Mouse (Mus musculus) fibroblast of lung, adult 2 months (primary cell): ENCODE measurements around the gene Hnrnpab.
"Not testable (repeated sequence)": the region's sequence is repeated elsewhere in the genome, so short reads cannot be mapped to it uniquely, and the experiment has no call there.

Experiments used
- DNase-seq: peaks from one replicate; pipeline ENCODE4 v3.0.0-alpha.2; 2011; ENCODE audit warnings: low read depth

The Hnrnpab gene

DNA sequence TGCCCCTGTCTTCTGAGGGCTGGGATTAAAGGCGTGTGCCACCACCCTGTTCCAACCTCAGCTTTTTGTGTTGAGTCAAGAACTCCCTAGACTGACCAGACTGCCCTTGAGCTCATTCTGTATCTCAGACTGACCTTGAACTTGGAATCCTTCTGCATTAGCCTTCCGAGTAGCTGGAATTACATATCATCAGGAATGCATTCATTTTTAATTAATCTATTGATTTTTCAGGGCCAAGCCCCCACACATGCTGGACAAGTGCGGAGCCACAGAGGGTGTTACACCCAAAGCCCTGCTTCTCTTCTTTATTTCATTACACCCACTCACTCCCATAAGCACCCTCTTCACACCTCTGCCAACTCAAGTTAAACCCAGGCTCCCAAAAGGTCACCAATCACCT, 27.1 kb upstream of the Hnrnpab start:
- DNase-seq, result no peak

DNA sequence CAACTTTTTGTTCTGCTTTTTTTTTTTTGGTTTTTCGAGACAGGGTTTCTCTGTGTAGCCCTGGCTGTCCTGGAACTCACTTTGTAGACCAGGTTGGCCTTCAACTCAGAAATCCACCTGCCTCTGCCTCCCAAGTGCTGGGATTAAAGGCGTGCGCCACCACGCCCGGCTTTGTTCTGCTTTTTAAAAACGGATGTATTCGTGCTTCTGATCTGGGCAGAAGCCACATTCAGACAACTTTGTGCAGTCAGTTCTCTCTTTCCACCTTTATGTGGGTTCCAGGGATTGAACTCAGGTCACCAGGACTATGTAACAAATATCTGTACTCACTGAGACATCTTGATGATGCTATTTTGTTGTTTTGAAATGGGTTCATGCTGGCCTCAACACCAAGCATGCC, 26.6 kb upstream of the Hnrnpab start:
- DNase-seq, result not testable (repeated sequence)

DNA sequence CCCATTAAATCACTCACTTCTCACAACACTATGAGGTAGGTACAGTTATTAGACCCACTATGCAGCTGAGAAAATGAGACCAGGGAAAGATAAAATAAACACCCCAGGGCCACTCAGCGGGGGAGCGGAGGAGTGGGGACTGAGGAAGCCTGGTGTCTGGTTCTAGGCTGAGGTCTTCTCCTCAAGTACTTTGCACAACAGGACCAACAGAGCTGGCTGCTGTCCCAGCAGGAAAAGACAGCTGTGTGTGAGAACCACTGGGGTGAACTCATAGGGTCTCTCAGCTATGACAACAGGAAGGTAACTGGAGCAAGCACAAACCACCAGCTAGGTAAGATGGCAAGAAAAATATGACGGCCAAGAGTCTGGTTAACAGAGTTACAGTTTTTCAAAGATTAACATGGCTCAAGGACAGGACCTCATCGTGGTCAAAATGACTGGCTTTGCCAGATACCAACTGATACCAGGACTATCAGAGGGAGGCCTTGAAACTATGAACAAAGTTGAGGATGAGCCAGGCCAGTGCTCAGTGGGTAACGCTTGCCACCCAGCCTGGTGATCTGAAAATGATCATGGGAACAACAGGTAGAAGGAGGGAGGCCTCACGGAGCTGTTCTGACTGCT, 25.6 kb upstream of the Hnrnpab start:
- DNase-seq, result no peak

DNA sequence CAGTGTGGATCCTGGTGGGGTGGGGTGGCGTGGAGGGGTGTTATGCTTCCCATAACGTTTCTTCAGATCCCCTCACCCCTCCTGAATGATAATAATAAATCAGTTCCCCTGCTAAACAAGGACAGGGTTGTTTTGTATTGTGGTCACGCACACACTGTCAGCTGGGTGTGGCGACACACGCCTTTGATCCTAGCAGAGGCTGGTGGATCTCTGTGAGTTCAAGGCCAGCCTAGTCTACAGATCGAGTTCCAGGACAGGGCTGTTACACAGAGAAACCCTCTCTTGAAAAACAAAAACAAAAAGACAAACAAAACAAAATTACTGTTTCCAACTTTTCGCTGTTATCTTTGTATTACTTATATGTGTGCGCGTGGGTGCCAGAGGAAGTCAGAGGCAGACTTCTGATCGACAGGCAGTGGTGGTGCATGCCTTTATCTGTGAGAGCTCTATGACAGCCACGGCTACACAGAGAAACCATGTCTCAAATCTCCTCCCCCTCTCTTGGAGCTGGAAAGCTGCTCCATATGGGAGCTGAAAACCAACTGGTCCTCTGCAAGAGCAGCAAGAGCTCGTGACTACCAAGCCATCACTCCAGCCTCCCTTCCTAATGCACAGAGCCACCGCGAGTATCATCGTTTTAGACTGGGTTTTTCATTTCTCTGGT, 23.1 kb upstream of the Hnrnpab start:
- no peak for DNase-seq

DNA sequence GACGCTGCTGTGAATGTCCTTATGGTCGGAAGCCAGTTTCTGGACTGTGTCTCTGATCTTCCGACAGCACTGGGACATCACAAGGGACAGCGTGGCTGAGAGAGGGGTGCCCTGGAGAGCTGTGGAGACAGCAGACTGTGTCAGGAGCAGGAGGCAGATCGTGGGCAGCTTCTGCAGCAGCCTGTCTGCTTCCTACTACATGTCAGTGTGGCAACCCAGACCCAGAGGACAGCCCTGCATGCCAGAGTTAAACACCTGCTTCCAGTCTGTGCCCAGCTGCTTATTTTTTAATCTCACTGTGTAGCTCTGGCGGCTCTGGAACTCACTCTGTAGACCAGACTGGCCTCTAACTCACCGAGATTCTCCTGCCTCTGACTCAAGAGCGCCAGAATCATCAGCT, 21.3 kb upstream of the Hnrnpab start:
- no peak for DNase-seq

DNA sequence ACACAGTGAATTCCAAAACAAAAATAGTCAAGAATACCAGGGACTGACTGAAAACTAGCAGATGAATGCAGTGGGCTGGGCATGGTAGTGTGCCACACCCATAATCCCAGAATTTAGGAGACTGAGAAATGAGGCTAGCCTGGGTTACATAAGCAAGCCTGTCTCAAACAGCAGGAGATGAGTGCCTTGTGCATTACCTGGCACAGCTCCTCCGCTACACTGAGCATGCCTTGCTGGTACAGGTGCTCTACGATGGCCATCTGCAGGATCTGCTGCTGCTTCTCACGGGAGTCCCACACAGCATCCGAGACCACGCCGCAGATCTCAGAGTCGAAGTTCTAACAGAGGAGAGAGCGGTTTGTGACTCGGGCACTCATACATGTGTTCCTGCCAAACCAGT, 20.8 kb upstream of the Hnrnpab start:
- no peak for DNase-seq

DNA sequence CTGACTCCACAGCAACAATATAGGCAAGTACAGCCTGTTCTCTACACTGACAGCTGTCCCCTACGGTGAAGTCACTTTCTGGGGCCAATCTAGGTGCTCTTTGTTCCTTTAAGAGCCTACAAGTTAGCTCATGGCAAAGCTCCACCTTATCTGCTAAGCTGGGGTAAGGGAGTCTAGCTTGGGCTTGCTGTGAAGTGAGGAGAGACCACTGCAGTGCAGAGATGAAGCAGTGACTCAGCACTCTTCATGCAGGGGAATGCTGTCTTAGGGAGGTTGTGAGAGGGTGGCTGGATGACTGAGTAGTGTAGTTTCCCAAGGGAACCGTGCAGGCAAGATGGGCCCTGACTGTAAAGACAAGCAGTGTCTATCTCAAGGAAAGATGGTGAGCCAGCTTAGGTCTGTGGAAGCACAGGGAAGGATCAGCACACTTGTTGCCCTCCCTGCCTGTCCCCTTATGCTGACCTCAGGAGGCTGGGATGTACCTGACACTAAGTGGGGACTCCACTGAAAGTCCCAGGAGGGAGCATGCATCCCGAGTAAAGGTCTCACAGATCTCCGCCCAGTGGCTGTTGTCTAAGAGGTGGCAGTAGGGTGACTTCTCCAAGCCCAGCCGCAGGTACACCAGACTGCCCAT, 18.7 kb upstream of the Hnrnpab start:
- DNase-seq, result no peak

DNA sequence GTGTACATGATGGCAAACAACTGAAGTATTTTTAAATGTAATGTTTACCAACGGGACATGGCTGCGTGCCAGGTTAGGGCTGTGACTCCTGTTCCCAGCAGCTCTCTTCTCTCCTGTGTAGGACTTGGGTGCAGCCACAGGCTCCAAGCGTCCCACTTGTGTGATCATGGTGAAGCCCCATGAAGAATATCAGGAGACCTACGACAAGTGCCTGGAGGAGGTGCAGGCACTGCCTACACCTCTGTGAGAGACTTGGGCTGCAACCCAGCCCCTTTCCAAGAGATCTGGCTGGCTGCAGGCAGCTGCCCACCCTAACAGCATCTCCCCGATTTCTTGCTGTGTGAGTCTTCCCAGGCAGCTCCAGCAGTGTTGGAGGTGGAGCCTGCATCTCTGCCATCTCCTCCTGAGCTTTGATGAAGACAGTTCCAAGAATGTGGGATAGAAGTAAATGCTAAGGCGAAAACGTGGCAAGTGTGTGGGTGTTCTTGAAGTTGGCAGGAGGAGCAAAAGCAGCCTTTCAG, 16.4 kb upstream of the Hnrnpab start:
- DNase-seq, result no peak

DNA sequence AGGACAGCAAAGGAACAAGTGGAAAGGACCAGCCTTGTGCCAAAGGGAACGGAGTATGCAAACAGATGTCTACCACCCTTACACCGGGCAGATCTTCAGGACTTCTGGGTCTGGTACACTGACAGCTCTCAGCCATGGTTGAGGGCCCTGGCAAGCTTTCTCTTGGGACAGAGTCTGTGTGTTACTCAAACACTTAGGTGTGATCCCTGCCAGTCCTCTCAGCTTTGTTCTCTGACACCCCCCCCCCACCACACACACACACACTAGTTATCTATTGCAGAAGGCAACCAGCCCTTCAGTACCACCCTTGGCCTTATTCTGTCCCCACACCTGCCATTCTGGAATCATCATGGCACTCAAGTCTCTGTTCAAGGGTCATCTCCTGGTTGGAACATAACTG, 15.1 kb upstream of the Hnrnpab start:
- no peak for DNase-seq

DNA sequence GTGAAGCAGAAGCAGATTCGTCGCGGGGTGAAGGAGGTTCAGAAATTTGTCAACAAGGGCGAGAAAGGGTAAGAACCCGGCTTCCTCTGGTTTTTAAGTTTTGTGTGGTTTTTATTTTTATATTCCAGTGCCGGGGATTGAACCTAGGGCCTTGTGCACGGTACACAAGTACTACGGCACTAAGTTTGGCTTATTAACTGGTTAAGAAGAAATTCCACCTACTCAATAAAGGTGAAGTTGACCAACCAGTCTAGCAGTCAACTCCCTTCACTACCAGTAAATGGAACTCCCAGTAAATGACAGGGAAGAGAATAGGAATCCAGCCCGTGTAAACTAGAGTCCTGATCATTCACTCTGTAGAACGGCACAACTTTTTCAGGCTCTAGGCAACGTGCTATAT, 13.4 kb upstream of the Hnrnpab start:
- DNase-seq, result no peak

DNA sequence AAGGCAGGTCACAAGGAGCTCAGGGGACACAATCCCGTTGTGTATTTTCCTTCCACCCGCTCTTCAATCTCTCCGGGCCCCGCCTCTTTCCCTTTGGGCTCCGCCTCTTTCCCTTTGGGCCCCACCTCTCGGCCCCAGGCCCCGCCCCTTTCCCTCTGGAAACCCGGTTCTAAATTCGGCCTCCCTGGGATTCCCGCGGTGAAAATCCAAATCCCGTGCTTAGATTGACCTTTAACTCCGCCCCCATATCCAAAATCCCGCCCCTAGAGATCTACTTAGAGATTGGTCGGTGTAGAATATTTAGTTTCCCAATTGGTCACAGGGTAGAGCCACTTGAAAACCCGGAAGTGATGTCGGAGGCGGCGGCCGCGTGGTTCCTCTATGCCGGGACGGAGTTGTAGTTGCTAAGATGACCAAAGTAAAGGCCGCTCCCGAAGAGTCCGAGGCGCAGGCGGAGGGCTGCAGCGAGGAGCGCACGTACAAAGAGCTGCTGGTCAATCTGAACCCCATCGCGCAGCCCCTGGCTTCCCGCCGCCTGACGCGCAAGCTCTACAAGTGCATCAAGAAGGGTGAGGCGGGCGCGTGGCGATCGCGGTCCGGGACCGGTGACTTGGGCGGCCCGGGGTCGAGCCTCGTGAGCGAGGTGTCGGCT, 12.9 kb upstream of the Hnrnpab start, which contains the start of gene Nhp2:
Nhp2 (plus strand) TSS at position 327 of the 652 bp plus-strand sequence.
- peak; percentile 96 for DNase-seq

DNA sequence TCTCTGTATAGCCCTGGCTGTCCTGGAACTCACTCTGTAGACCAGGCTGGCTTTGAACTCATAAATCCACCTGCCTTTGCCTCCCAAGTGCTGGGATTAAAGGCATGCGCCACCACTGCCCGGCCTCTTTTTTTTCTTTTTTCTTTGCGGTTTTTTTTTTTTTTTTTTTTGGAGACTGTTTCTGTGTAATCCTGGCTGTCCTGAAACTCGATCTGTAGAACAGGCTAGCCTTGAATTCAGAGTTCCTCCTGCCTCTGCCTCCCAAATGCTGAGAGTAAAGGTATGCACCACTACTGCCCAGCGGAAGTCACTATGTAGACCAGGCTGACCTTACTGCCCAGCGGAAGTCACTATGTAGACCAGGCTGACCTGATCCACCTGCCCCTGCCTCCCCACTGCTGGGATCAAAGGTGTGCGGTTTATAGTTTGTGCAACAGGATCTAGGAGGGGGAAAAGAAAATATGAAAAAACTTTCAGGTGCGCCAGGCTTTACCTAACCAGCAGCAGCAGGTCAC, 12.3 kb upstream of the Hnrnpab start:
- DNase-seq, result no peak

DNA sequence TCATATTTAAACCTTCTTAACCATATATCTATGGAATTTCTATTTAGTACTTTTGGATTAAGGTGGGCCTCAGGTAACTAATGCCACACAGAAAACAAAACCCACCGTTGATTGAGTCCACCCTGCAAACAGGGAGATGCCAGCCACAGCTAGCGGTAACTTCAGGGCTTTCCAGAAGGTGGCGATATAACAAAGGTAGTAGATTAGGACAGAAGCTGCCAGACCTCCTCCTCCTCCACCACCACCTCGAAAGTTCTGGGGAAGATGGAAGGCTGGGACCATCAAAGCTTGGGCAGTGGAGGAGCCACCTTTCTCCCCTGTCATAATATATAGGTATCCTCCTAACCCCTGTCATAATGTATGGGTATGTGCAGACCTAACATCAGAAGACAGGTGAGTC, 11.0 kb upstream of the Hnrnpab start:
- DNase-seq, result peak; percentile 35

DNA sequence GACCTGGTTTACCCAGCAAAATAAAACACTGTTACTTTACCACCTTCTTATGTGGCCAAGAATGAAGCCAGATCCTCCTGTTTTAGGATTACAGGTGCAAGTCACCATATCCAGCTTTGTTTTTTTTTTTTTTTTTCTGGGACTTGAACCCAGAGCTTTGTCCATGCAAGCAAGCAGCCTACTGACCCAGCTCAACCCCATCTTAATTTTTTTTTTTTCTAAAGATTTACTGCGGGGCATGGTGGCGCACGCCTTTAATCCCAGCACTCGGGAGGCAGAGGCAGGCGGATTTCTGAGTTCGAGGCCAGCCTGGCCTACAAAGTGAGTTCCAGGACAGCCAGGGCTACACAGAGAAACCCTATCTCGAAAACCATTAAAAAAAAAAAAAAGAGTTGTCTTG, 9.5 kb upstream of the Hnrnpab start:
- not testable (repeated sequence) for DNase-seq

DNA sequence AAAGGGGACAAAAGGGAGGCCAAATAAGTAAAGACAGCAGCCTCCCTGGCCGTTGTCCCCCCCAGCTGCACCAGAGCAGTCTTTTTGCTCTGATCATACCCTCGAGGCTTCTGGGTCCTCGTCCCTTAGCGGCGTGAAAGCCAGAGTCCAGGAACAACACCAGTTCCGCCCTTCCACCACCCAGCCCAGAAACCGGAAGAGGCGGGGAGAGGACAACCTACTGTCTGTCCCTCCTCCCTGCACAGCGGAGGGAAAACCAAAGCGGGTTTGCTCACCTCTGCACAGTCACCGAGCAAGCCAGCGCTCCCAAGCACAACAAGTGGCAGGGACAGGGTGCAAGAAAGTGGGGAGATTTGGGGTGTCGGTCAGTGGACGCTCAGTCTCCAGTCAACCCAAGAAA, 9.0 kb upstream of the Hnrnpab start:
- DNase-seq, result peak; percentile 49

DNA sequence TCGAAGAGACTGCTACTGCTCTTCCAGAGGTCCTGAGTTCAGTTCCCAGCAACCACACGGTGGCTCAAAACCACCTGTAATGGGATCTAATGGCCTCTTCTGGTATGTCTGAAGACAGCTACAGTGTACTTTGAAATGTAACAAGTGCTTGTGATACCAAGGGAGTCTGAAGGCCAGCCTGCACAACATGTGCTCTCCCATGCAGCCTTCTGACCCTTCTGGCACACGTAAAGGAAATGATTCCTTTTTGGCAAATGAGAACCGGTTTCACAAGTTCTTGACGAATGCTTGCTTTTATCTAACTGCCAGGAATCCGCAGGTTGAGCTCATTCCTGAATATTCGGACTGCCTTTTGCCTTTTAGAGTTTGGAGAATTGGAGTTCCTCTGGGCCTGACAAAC, 8.5 kb upstream of the Hnrnpab start:
- DNase-seq, result peak; percentile 29

DNA sequence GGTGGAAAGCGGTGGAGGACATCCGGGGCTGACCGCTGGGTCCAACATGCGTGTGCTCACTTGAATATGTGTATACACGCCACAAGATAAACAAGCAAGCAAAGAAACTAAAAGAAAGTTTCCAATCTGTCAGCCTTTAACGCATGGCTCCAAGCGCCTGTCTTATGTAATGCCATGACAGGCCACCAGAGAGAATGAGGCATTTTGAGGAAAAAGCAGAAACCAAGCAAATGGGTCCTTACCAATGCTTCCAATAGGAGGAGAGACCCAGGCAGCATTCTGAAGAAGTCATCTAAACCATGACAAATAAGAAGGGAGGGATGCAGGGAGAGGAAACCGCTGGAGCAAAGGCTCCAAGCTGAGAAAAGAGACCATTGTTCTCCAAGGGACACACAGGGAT, 7.6 kb upstream of the Hnrnpab start:
- DNase-seq, result no peak

DNA sequence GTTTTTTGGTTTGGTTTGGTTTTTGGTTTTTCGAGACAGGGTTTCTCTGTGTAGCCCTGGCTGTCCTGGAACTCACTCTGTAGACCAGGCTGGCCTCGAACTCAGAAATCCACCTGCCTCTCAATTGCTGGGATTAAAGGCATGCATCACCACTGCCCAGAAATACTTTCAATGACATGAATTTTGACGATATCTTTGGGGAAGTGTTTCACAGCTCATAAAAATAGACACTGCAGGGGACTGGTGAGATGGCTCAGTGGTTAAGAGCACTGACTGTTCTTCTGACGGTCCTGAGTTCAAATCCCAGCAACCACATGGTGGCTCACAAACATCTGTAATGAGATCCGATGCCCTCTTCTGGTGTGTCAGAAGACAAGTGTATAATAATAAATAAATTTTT, 3.3 kb upstream of the Hnrnpab start:
- not testable (repeated sequence) for DNase-seq

DNA sequence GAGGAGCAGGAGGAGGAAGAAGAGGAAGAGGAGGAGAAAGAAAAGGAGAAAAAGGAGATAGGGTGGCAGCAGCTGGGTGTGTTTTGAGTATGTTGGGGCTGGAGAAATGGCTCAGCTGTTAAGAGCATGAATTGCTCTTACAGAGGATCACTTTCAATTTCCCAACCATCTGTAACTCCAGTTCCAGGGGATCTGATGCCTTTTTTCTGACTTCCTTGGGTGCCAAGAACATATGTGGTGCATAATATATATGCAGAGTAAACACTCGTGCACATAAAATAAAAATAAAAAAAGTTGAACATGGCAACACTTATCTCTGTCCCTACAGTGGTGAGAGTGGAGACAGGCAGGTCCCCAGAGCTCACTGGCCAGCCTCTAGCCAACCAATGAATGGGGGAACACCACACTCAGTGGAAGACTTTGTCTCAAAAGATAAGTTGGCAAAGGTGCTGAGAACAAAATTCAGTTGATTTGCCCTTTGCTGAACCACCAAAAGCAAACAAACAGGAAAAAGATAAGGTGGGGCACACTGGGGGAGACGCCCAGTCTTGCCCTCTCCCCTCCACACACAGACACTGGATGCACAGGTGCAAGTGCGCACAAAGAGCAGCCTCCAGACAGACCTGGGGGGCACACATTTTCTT, 2.7 kb upstream of the Hnrnpab start:
- no peak for DNase-seq

DNA sequence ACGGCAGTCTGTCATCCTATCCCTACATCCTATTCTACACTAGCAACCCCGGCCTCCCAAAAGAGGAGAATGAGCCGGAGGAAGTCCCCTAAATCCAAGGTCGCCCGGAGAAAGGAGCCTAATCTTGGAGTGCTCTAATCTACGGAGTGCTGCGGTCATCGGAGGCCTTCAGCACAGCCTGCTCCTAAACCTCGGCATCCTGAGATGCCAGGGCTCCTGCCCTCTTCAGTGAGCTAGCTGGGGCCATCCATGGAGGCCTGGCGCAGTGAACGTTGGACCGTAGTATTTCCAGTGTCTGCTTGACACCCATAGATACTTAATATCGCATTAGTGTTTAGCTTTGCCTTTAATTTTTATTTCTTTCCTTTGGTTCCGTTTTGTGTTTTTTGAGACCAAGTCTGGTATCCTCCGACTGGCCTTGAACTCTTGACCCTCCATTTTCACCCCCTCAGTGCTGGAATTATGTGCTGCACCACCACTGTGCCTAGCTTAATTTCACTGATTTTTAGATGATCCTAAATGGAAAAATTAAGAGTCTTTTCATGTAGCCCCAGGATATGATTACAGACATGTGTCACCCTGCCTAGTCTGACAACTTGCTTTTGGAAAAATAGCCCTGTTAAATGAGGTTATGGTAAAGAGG, 570 bp upstream of the Hnrnpab start:
- DNase-seq, result no peak

DNA sequence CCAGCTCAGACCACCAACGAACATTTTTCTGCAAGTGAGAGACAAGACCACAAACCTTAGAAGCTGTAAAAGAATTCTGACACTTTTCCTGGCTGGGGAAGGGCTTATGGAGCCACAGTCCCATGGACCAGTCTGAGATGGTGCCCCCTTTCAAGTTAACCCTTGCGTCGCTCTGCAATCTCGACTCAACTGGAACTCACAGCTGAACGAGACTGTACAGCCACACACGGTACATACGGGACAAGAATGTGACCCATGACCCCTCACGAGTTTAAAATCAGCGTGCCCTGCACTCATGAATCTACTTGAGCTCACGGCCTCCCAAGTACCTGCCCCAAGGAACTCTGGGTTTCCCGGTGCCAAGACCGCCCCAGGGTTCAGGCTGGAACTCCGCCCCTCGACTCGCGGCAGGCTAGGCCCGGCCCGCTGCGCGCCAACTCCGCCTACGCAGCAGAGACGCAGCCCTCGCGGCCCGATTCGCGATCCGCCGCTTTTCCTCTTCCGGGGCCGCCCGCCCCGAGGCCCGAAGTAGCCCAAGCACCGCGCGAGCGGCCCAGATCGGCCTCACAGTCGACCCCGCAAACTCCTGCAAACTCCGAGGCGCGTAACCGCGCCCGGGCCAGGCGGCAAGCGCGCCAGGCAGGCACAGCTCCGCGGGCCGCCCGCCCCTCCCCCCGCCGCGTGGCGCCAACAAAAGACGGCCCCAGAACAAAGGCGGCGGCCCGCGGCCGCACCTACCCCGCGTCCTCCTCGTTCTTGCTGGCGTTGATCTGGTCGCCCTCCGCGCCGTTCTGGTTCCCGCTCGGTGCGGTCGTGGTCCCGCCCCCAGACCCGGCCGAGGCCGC, 823 bp downstream of the Hnrnpab start:
- peak; percentile 56 for DNase-seq
